Mouse (Mus musculus) kidney, adult 11 months (tissue): ENCODE measurements around the gene Tinf2.

Experiments
- DNase-seq: peaks from one replicate; pipeline ENCODE4 v3.0.0; 2022

Gene Tinf2

DNA sequence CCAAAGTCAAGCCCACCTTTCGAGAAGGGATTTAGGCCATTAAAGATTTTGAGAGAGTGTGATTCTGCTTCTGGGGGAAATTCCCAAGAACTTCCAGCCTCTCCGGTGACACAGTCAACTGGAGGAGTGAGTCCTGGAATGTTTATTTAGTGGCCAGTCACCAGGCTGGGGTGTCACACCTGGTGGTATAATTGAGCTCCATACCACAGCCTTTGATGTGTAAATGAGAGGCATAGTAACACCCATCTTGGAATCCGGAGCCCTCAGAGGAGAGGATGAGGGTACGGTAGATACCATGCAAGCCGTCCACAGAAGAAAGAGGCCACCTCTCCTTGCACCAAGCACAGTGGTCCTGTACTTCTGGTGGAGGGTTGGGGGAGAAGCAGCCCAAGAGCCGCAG, 21.1 kb upstream of the Tinf2 start:
- DNase-seq = no peak

DNA sequence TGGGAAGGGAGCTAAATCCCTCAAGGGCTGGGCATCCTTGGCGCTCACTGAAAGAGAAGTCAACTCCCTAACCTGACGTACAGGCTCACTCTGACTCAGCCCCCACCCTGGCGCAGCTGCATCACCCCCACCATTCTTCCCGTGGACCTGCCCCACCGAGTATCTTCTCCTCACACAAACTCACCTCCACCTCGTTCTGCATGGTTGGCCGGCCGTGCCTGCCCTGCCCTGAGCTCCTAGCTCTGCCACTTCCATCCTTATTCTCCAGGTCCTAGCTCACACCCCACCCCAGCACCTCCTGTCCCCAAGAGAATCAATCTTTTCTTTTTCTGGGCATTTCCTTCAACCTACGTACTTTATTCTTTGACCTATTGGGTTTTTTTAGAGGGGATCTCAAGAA, 19.5 kb upstream of the Tinf2 start:
- no peak for DNase-seq

DNA sequence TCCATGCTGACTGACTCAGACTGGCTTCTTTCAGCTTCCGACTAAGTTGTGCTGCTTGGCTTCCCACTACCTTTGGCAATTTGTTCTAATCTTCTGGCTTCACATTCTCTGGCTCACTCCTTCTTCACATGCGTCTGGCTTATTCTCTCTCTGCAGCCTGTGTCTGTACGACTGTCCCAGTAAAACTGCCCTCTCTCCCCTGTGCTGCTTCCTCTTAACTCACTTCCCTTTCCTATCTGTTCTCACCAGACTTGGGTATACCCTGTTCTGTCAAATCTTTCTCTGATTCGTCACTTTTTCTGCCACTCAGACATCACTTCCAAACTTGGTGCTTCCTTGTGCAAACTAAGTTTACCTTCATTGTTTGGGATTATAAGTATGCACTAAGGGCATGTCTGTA, 15.6 kb upstream of the Tinf2 start:
- no peak for DNase-seq

DNA sequence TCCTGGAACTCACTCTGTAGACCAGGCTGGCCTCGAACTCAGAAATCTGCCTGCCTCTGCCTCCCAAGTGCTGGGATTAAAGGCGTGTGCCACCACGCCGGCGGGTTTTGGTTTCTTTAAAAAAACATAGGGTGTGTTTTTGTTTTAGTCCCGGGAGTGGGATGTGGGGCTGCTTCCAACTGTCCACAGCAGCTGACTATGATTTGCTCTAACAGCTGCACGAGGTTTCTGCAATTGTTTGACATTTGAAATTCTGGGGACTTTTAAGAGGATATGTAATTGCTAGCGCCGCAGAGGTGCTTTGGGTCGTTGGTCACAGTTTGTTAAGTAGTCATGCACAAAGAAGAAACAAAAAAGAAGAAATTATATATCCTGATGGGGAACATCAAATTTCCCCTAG, 7.8 kb upstream of the Tinf2 start:
- no peak for DNase-seq

DNA sequence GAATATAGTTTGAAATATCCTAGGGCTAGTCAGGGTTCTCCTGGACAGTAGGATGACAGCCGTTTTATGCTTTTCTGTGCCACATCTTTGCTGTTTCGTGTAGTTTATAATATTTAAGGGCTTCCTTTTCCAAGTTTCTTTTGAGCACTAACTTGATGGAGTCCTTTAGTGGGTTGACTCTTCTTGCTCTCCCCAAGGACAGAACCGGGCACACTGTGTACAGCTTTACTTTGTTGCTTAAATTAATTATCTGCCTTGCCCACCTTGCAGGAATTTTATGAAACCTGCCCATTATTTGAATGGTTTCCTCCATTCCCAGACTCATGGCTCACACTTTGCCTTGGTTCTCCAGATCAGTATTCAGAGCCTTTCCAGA, 486 bp upstream of the Tinf2 start:
- DNase-seq = no peak

DNA sequence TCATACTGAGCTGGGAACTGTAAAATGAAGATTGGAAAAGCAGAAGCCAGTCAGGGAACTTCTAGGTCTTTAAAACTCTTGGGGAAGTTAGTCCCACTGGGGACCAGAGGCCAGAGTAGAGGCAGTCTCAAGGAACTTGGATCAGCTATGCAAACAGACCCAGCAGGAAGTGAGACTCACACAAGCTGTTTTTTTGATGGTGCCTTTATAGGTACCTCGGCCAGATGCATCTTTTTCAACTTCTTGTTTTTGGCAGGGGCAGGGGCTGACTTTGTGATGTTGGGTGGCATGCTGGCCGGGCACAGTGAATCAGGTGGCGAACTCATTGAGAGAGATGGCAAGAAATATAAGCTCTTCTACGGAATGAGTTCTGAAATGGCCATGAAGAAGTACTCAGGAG, 4.0 kb downstream of the Tinf2 start:
- no peak for DNase-seq

DNA sequence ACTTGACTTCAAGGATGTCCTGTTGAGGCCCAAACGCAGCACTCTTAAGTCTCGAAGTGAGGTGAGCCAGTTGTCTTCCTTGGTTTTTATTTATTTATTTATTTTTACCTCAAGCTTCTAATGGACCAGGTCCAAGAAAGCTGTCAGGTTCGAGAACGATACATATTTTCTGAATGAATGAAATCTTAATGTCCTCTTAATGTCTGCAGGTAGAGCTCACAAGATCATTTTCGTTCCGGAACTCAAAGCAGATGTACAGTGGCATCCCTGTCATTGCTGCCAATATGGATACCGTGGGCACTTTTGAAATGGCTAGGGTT, 8.9 kb downstream of the Tinf2 start:
- DNase-seq = no peak

DNA sequence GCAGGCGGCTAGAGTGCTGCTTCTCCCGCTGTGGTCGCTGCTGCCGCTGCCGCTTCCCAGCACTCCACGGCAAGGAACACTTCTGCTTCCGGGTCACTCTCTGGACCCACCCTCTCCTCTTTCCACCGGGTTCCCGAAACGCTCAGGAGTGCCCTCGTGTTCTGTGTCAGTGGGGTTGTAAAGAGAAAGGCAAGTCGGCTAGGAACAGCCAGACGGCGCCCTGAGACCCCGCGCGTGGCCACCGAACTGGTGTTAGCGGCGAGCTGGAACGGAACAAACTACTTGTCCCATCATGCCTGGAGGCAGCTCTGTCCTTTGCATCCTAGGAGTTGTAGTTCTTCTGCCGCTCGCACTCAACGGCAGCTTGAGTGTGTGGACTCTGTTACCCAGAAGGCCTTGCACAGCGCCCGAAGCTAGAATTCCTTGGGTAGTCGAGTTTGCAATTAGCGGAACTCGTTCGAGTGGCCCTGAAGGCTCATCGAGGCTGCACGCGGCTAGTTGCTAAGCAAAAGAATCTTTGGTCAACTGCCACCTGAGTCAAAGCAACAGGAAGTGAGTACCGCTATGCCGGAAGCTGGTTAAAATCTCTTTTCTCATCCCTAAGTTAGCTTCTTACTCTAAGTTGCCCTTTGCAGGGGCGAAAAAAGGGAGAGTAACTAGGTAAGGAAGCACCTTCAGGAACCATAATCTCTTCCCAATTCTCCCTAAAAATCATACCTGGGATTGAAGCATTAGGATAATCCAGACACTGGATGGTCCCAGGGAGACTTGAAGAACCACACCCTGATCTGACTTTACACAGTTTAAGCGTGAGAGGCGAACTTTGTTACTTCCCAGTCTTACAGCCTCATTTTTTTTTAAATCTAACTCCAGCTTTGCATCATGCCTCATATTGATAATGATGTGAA, 9.5 kb downstream of the Tinf2 start, which contains the start of the genes Gmpr2 and Nedd8:
Gene Gmpr2, plus strand, starts transcription at position 109 of the 908 bp plus-strand sequence.
Gene Nedd8, minus strand, starts transcription at position 292 of the 908 bp plus-strand sequence.
- peak; percentile 97 for DNase-seq

DNA sequence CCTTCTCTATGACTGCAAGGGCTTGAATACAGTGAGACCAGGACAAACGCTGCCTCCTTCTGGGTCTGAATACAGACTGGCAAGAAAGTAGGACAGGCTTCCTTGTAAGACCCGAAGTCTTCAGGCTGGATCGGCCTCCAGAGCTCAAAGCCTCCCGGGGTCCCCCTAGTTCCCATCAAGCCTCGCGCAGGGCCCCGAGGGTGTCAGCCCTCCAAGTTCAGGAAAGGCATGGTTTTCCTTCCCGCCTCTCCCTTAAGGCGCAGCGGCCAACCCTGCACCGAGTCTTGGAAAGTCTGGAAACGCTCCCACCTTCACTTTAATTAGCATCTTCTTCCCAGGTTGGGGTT, 10.2 kb downstream of the Tinf2 start:
- DNase-seq = no peak

DNA sequence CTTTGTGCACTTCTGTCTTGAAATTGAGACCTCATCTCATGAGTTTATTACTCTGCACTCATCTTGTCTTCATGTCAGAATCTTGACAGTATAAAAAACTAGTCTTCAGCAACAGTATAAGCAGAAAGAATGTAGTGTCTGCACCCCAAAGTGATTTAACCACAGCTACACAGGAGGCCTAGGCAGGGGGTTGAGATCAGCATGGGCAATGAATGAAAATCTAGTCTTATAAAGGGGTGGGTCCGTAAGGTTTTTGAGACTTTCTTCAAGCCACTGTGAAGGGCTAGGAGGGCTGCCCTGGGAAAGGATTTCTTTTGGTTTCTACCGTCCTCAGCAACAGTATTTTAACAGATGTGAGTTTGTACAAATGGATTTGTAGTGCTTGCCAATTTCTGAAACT, 21.0 kb downstream of the Tinf2 start:
- no peak for DNase-seq

DNA sequence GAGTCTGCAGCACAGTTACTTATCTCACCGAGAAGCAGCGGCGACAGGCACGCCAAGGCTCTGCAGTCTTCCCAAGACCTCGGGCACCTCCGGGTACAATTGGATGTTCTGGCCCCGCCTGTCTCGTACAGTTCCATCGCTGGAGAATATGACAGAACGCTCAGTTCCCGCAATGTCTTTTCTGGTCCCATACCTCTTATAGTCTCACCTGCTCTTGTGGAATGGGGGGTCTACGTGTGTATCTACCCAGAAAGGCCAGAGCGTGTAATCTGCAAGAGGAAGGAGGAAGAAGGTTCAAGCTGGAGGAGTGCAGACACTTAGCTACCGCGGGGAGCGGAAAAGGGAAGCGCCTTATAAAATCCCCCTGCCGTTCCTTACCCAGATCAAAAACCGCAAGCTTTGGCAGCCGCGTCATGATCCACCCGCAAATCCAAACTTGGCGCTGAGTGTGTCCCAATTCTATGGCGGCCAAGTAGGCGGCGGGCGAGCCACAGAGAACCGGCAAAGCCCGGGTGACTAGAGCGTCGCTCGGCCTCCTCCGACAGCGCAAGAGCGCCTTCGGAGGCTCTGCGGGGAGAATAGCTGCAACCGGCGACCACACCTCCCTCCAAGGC, 21.6 kb downstream of the Tinf2 start, which contains the start of gene Mdp1:
Gene Mdp1, minus strand, starts transcription at position 549 of the 614 bp plus-strand sequence.
- peak; percentile 71 for DNase-seq

DNA sequence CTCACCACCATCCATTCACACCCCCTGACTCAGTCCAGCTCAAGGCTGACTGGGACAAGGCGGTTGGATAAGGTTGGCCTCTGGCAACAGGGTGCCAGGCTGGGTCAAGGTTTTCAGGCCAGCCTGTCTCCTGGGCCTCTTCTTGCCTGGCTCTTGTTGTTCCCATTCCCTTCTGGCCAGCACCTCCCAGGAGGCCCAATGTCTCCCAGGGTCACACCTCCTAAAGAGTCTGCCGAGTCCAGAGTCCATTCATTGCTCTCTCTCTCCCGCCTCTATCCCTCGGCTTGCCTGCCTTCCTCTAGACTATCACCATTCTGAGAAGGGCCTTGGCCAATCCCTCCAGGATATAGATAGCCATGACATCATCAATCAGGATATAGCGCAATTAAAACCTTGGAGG, 23.6 kb downstream of the Tinf2 start:
- peak; percentile 73 for DNase-seq

DNA sequence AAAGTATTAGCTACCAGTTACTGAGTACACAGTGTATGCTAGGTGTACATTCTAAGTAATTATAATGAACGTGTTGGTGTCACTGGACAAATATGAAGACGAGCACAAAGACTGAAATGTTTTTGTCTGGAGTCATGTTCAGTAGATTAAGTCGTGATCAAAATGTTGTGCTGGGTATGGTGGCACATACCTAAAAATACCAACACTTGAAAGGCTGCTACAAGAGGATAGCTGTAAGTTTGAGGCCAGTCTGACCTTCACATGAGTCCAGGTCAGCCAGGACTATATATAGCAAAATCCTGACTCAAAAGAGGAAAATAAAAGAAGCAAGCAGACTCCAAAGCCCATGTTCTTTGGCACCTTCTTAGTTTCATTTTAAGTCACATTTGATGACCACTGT, 24.7 kb downstream of the Tinf2 start:
- no peak for DNase-seq

DNA sequence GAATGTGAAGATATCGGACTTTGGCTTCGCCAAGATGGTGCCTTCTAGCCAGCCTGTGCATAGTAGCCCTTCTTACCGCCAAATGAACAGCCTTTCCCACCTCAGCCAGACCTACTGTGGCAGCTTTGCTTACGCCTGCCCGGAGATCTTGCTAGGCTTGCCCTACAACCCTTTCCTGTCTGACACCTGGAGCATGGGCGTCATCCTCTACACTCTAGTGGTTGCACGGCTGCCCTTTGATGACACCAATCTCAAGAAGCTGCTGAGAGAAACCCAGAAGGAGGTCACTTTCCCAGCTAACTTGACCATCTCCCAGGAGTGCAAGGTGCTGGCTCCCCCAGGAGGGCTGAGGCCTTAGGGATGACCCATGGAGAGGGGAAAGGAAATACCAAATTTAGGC, 30.1 kb downstream of the Tinf2 start:
- DNase-seq = no peak

DNA sequence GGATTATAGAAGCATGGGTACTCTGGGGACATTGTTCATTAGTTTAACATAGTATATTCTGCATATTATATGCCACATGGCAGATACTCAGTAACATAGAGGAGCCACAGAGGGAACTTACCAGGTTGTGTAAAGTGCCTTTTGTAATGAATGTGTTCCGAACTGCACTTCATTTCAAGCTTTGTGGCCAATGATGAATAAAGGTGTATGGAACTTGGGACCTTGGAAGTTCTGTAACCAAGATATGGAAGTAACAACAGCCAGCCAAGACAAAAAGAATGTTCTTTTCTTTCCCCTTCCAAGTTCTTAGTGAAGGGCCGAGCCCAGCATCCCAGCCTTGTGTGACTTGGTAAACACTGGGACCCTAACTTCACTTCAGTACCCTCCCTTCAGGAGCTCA, 31.7 kb downstream of the Tinf2 start, which contains the start of gene Tssk4:
Gene Tssk4, plus strand, starts transcription at position 301 of the 400 bp plus-strand sequence.
- DNase-seq = no peak

DNA sequence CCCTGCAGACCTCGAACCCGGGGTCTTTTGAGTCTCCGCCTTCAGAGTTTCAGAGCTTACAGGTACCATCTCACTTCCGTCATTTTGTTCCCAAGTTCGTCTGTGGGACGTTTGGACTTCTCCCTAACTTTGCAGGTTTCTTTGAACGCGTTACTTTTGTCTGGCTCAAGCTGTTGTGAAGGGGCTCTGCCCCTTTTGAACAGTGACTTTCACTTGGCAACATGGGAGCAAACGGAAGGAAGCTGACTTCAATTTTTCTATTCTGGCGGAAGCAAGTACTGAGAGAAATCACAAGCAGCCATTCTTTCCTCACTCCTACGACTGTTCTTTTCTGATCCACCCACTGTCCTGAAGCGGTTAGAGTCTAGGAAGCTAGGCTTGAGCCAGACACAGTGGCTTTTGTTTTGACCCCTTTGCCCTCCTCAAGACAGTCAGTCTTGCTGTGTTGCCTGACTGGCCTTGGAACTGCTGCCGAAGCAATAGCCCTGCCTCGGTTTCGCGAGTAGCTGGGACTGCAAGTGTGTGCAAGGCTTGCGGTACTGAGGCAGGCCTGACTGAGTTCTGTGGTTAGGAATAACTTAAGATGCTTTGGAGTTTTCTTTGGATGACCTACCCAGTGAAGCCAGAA, 37.2 kb downstream of the Tinf2 start:
- DNase-seq = no peak

DNA sequence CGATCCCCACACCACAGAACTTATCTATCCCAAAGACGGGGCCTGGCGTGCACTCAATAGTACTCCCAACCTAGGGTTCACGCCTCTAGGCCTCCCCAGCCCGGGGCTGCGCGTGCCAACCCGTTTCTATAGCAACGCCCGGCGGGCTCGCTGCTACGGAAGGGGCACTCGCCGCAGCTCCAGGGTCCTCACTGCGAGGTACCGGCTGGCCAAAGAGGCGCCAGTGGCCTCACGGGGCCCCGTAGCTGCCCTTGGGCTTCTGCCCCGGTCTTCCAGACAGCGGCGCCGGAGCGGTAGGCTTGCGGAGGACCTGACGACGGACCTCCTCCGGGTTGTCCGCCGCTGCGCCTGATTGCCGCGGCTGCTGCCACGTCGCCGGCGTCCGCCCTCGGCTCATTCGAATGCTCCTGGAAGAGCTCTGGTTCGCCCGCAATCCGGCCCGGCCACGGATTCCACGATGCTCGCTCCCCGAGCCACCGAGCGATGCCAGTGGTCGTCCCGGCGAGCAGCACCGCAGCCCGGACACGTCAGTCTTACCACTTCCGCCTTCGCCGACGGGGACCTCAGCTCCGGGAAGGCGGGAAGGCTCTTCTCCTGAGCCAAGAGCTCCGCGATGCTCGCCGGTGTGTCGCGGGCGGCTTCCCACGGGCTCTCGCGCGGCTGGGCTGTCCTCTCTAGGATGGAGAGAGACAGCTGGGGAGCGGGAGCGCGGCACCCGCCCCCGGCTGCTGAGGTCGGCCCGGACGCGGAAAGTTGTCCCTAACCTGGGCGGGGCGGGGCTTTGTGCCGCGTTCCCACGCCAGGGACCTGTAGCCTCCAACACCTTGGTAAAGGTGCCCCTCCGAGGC, 38.3 kb downstream of the Tinf2 start, which contains the start of gene Tm9sf1:
Gene Tm9sf1, minus strand, starts transcription at position 747 of the 848 bp plus-strand sequence.
- peak; percentile 89 for DNase-seq

DNA sequence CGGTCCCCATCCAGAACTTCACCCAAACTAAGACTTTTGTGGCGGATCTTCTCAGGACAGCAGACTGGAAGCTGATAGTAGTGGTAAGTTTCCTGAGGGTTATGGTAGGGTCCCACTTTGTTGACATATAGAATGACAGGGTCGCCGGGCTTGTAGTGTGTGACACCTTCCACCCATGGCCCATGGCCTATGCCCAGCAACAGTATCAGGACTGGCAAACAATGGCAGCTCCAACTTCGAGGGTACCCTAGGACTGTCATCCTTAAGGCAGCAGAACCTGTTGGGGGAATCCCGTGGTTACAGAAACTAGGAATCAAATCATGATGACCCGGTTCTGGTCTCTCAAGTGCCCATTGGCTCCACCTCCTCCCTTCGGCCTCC, 39.0 kb downstream of the Tinf2 start:
- DNase-seq = no peak

DNA sequence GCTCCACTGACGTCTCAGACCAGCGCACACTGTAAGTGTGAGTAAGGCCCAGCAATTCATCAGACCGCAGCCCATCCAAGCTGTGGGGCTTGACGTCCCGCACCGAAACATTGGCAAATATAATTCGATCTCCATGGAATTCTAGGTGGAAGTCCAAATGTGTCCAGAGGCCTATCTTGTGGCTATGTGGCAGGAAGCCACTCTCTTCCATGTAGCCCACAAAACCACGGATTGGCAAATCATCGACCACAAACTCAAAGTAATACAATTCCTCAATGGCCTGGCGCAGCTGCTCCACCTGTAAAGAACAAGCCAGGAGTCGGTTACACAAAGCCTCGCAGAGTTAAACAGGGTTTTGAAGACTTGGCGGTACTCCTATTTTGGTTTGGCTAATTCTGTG, 40.3 kb downstream of the Tinf2 start:
- no peak for DNase-seq

DNA sequence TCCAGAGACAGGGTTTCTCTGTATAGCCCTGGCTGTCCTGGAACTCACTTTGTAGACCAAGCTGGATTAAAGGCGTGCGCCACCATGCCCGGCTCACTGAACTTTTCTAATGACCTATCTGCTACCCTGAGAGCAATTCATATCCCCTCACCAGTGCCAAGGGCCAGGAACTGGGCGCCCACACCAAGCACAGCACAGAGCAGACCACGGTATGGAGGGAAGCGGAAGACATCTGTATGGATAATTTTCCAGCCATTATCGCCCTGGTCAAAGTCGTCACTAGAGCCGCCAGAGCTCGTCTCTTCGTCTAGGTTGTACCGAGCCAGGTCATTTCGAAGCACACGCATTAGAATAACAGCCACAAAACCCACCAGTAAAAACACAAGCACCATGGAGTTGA, 40.8 kb downstream of the Tinf2 start:
- DNase-seq = no peak

DNA sequence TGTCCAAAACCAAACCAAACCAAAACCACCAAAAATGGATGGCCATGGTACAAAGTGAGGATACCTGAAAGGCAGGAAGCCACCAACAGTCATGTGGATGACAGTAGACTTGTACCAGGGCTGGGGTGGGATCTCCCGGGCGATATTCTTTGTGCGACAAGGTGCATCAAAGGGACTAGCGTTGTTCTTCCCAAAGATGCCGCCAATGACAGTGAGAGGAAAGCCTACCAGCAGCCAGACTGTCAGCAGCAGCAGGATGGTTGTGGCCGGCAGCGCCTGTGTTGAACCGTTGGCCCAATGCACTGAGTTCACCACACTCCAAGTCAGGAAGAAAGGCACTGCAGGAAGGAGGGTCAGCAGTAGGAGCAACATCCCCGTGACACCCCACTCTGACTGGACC, 43.8 kb downstream of the Tinf2 start, which contains the start of gene Gm49378:
Gene Gm49378, minus strand, starts transcription at position 101 of the 400 bp plus-strand sequence.
- DNase-seq = no peak

DNA sequence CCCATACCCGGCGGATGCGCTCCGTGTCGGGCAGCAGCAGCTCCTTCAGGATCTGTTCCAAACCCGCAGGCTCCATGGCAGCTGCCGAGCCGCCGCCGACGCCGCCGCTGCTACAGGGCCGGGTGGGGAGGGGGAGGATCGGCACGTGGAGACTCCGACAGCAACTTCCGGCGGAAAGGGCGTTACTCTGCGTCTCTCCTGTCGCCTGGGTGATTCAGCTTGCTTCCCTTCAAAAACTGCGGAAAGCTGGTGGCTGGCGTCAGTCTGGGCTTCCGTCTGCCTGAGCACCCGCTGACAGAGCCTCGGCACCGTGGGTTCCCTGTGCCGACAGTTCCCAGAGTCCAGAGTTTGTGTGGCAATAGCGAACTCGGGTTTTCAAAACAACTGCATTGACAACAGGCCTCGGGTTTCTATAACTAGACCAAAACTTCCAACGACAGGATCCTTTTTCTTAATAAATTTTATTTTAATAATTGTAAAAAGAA, 46.1 kb downstream of the Tinf2 start, which contains the start of gene Ipo4:
Gene Ipo4, minus strand, starts transcription at position 435 of the 485 bp plus-strand sequence.
- DNase-seq = peak; percentile 85
